Mouse (Mus musculus) kidney, adult 2 months (tissue): ENCODE measurements around the gene Draxin. TPM values are rescaled to one million over a fixed set of nuclear protein-coding genes. Genes with fewer than 3 reads are reported as not detected.

ENCODE experiments used
- DNase-seq: peaks from one replicate; pipeline ENCODE4 v3.0.0; 2021
- H3K27ac ChIP-seq: fragments of 200-500 bp; 2 replicates; pipeline ENCODE4 v1.5.1; 2012; ENCODE audit warnings: low read depth, low read length, control low read depth, inconsistent platforms; ENCODE audit not compliant: insufficient read depth
- H3K27me3 ChIP-seq: fragments of 200-500 bp; replicated peaks from 2 replicates; pipeline ENCODE4 v1.6.1; 2012; ENCODE audit warnings: mild to moderate bottlenecking, moderate library complexity, low read length, inconsistent platforms; ENCODE audit not compliant: control insufficient read depth, insufficient read depth
- H3K36me3 ChIP-seq: fragments of 200-500 bp; 2 replicates; pipeline ENCODE4 v1.6.1; 2012; ENCODE audit warnings: mild to moderate bottlenecking, moderate library complexity, low read length, inconsistent platforms; ENCODE audit not compliant: control insufficient read depth, insufficient read depth
- H3K4me1 ChIP-seq: fragments of 200-500 bp; 2 replicates; pipeline ENCODE4 v1.6.1; 2011; ENCODE audit warnings: low read length; ENCODE audit not compliant: control insufficient read depth, insufficient read depth
- H3K4me3 ChIP-seq: fragments of 200-500 bp; 2 replicates; pipeline ENCODE4 v1.5.1; 2011; ENCODE audit warnings: mild to moderate bottlenecking, low read depth, low read length, control low read depth; ENCODE audit not compliant: insufficient read depth
- CTCF ChIP-seq: fragments of 200-500 bp; conservative IDR thresholded peaks from 2 replicates; pipeline ENCODE4 v1.5.1; 2011; ENCODE audit warnings: low read depth, mild to moderate bottlenecking, control low read depth, low read length, moderate library complexity, mixed read lengths; ENCODE audit not compliant: insufficient read depth, insufficient read length
- POLR2A ChIP-seq: fragments of 200-500 bp; IDR thresholded peaks from one replicate; pipeline ENCODE4 v1.6.1; 2011; ENCODE audit warnings: low read depth, low read length, control low read depth
- WGBS: fragments of 180-500 bp; shearing (Covaris S2); methylation state at CpG from one replicate; pipeline ENCODE4 v1.1.7; 2018; 5-methylcytosine and 5-hydroxymethylcytosine counted together
- polyA plus RNA-seq: library from polyadenylated mRNA; depleted of rRNA; stranded (reverse); fragments of >200 nt; gene quantifications from 2 replicates; pipeline ENCODE4 v1.2.3, GENCODE M21; 2012

Draxin gene
- polyA plus RNA-seq, 1 experiment, result 0.11 TPM

GRCm38 (mm10) chr4:148151267-148152168, 21.0 kb upstream of the Draxin start, which contains the start of gene Fbxo6:
Fbxo6 (minus strand) TSS chr4:148152140.
- WGBS, result under 1% methylated on average over 65 of the region's 67 CpGs
- peak within 1 kb of the TSS; percentile 89 for H3K27ac ChIP-seq
- no peaks in the 10 kb centered on the region; the same call in 1 of the 2 replicates for H3K36me3 ChIP-seq
- no peaks in the 10 kb centered on the region for H3K27me3 ChIP-seq
- H3K4me3 ChIP-seq, result peak within 1 kb of the TSS; percentile 60
- H3K4me1 ChIP-seq, result no peaks in the 10 kb centered on the region
- DNase-seq, result peak; percentile 92
- TF ChIP-seq CTCF (peak; percentile 67), POLR2A (no peak)

- no peak overlapping the region for H3K27ac ChIP-seq
- 0 out of 2 replicates have a peak overlapping the region, but pooled peaks have one; percentile 60 for H3K4me3 ChIP-seq
These were observed 20.4 kb upstream of the Draxin start for GRCm38 (mm10) chr4:148150953-148151266.

GRCm38 (mm10) chr4:148150242-148150641, 19.7 kb upstream of the Draxin start:
- H3K4me1 ChIP-seq, result no peaks in the 10 kb centered on the region
- H3K4me3 ChIP-seq, result no peak overlapping the region
- WGBS, result 68% methylated on average over 7 of the region's 7 CpGs
- no peak for DNase-seq
- no peaks in the 10 kb centered on the region for H3K27me3 ChIP-seq
- no peaks in the 10 kb centered on the region; the same call in 1 of the 2 replicates for H3K36me3 ChIP-seq
- TF ChIP-seq POLR2A (no peak), CTCF (no peak)
- 0 out of 2 replicates have a peak overlapping the region, but pooled peaks have one; percentile 1 for H3K27ac ChIP-seq

More at GRCm38 (mm10) chr4:148150953-148151266, 20.4 kb upstream of the Draxin start:
- TF ChIP-seq CTCF (no peak), POLR2A (no peak)
- 14% methylated on average over 3 of the region's 3 CpGs for WGBS
- H3K27me3 ChIP-seq, result no peaks in the 10 kb centered on the region
- H3K4me1 ChIP-seq, result no peaks in the 10 kb centered on the region
- DNase-seq, result no peak
- no peaks in the 10 kb centered on the region; the same call in 1 of the 2 replicates for H3K36me3 ChIP-seq

GRCm38 (mm10) chr4:148149540-148149939, 19.0 kb upstream of the Draxin start:
- no peak overlapping the region for H3K27ac ChIP-seq
- no peaks in the 10 kb centered on the region for H3K4me1 ChIP-seq
- DNase-seq, result no peak
- TF ChIP-seq POLR2A (no peak), CTCF (no peak)
- no peaks in the 10 kb centered on the region for H3K27me3 ChIP-seq
- H3K4me3 ChIP-seq, result no peak overlapping the region
- 53% methylated on average over 12 of the region's 12 CpGs for WGBS
- no peaks in the 10 kb centered on the region for H3K36me3 ChIP-seq

GRCm38 (mm10) chr4:148147714-148148113, 17.2 kb upstream of the Draxin start:
- Histone ChIP-seq H3K4me1 (no peaks in the 10 kb centered on the region), H3K36me3 (no peaks in the 10 kb centered on the region), H3K4me3 (no peak overlapping the region), H3K27me3 (no peaks in the 10 kb centered on the region), H3K27ac (no peak overlapping the region)
- 89% methylated on average over 2 of the region's 2 CpGs for WGBS
- TF ChIP-seq POLR2A (no peak), CTCF (no peak)
- DNase-seq, result no peak

- 86% methylated on average over 5 of the region's 5 CpGs for WGBS
- TF ChIP-seq CTCF (no peak), POLR2A (no peak)
- no peak for DNase-seq
- Histone ChIP-seq H3K27me3 (no peaks in the 10 kb centered on the region), H3K27ac (no peak overlapping the region), H3K4me3 (no peak overlapping the region), H3K36me3 (no peaks in the 10 kb centered on the region), H3K4me1 (no peaks in the 10 kb centered on the region; the same call in 1 of the 2 replicates)
These were observed 13.2 kb upstream of the Draxin start for GRCm38 (mm10) chr4:148143721-148144120.
